Mouse (Mus musculus) naive thymus-derived CD4-positive, alpha-beta T cell, adult 2 months (primary cell): Measurements from ENCODE around the gene Apoa1.

ENCODE experiments used
- DNase-seq: peaks from one replicate; pipeline ENCODE4 v3.0.0-alpha.2; 2011; ENCODE audit warnings: low read depth

Gene Apoa1

GRCm38 (mm10) chr9:46215338-46216322 lies 12.8 kb upstream of the Apoa1 start:
- no peak for DNase-seq

DNA sequence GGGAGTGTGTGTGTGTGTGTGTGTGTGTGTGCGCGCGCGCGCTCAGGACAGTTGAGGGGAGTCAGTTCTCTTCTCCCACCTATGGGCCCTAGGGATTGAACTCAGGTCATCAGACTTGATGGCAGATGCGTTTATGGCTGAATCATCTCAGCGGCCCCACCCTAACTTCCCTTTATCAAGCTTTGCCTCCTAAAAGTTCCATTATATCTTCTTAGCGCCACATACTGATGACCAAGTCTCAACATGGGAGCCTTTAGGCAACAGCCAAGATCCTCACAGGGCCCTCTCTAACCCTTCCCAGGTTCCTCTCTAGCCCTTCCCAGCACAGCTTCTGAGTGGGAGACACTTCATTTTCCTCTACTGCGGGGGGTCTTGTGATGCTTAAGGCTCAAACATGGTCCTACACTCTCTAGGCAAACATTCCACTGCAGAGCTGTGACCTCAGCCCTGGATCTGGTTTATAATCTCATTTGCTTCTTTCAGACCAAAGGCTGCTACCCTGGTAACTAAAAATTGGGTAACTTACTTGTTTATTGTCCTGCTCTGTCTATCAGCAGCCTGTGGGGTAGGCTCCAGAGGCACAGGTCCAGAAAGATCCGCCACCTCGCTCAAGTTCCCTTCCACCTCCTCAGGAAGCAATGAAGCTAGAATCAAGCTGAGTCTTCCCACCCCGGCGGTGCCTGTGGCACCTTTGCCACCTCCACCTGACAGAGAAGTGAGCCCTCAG lies 11.5 kb upstream of the Apoa1 start:
- no peak for DNase-seq

- DNase-seq: no peak
Observed at GRCm38 (mm10) chr9:46218176-46218575, 10.2 kb upstream of the Apoa1 start.

GRCm38 (mm10) chr9:46223090-46223489 lies 5.3 kb upstream of the Apoa1 start:
- DNase-seq: no peak

GRCm38 (mm10) chr9:46224101-46224500 lies 4.3 kb upstream of the Apoa1 start:
- DNase-seq: no peak

DNA sequence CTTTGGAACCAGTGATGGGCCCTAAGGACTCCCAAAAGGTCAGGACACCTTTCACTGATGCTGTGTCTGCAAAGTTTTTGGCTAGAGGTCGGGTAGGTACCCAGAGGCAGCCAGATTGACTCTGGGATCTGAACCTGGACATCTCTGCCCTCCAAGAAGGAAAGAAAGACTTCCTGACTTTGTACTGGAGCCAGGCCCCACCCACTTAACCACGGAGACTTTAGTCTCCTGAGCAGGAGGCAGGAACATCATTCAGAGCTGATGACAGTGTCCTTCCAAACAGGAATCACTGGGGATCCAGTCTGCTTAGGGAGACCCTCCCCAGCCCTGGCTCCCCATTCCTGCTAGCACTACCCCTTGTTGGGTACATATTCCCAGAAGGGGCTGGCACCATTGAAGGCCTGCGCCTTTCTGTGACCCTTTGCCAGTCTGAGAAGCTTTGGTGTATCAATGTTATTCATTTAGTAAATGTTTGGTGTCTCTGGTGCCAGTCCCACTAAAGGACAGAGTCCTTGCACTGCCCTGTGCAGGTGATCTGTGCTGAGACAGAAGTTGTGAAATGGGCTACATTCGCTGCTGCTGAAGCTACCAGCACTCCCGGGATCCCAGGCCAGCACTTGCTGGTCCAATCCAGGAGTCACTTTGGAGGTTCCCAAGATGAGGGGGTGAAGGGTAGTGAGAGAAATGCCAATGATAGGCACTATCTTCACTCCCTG lies 3.3 kb upstream of the Apoa1 start:
- no peak for DNase-seq

DNA sequence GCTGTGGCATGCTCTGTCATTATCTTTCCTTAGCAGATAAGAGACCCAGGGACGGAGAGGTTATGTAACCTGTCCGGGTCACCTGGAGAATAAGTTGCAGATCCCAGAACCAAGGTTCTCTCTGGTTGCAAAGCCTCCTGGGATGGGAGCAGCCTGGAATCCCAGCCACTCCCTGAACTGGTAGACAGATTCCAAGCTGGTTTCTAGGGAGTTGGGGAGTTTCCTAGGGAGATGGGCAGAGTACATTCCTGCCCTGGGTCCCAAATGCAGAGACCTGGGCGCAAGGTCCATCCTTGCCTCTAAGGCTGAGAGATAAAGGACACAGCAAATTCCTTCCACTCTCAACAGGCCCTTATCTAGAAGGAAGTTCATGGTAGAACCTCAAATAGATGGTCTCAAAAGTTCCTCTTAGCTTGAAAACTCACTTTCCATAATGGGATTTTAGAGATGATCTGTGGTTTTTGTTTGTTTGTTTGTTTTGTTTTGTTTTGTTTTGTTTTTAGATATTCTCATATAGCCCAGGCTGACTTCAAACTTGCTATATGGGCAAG lies 1.2 kb upstream of the Apoa1 start:
- no peak for DNase-seq

- peak; percentile 67 for DNase-seq
Observed at GRCm38 (mm10) chr9:46229573-46230449, 1.4 kb downstream of the Apoa1 start.

GRCm38 (mm10) chr9:46230450-46230975 lies 2.1 kb downstream of the Apoa1 start:
- DNase-seq: no peak

DNA sequence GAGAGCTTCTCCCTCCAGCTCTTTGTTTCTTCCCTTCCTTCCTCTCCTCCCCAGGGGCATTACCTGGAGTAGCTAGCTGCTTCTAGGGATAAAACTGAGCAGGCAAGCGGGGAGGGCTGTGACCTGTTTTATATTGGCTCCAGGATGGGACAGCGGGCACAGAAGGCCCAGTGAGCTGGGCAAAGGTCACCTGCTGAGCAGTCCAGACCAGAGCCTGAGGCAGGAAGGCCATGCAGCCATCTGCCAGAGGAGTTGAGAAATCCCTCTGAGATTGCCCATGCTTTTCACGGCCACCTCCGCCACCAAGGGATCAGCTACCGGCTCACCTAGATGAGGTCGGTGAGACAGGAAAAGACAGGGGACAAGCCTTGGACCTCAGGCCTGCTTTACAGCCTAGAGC lies 6.8 kb downstream of the Apoa1 start:
- DNase-seq: no peak

GRCm38 (mm10) chr9:46235596-46235648 lies 7.0 kb downstream of the Apoa1 start, which contains the start of gene Apoc3:
Apoc3 (minus strand) TSS chr9:46235636.
- DNase-seq: no peak

- DNase-seq: no peak
Observed at GRCm38 (mm10) chr9:46235649-46236048, 7.3 kb downstream of the Apoa1 start.

DNA sequence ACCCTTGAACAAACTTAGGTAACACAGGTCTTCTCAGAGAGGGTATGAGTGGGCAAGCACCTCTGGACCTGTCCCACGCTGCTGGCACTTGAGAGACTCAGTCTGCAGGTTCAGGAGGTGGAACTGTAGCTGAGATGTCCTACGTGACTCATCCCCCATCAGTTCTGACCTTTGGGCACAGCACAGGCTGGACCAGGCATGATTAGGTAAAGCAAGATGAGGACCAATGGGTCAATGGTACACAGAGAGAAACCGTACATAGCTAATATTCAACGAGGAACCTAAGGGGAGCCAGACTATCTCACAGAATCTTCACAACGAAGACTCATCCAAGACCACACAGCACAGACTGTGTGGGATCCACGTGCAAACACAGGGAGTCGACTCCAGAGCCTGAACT lies 10.5 kb downstream of the Apoa1 start:
- DNase-seq: no peak

- no peak for DNase-seq
Observed at GRCm38 (mm10) chr9:46240526-46241153, 12.3 kb downstream of the Apoa1 start, which contains the start of gene Apoa4. Apoa4 (plus strand) TSS chr9:46240696.

- no peak for DNase-seq
Observed at GRCm38 (mm10) chr9:46241818-46242217, 13.4 kb downstream of the Apoa1 start.

DNA sequence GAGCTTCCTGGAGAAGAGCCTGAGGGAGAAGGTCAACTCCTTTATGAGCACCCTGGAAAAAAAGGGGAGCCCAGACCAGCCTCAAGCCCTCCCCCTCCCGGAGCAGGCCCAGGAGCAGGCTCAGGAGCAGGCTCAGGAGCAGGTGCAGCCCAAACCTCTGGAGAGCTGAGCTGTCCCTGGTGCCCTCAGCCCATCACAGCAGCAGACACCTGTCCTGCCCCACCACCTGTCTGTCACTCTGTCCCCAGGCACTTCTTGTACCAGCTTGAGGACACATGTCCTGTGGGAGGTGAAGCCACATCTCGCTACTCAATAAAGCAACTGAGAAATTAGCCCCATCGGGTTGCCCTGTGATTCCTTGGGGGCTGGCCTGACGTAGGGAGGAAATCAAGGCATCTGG lies 14.7 kb downstream of the Apoa1 start:
- no peak for DNase-seq

DNA sequence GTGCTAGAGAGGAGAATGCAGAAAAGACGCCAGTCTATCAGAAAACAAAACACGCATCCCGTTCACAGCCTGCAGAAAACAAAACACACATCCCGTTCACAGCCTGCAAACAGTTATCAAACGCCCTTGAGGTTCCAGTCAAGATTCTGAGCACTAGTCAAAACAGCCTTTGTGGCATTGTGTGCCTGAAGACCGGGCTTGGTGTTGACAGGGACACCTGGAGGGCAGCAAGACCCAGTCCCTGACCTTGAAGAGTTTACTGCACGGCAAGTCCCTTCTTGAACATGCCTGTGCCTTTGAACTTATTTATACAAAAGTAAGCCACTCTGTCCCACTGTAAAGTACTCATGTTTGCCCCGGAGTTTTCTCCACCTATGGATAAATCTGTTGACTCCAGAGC lies 15.2 kb downstream of the Apoa1 start:
- DNase-seq: no peak

- DNase-seq: peak; percentile 75
Observed at GRCm38 (mm10) chr9:46246752-46247324, 18.5 kb downstream of the Apoa1 start.

DNA sequence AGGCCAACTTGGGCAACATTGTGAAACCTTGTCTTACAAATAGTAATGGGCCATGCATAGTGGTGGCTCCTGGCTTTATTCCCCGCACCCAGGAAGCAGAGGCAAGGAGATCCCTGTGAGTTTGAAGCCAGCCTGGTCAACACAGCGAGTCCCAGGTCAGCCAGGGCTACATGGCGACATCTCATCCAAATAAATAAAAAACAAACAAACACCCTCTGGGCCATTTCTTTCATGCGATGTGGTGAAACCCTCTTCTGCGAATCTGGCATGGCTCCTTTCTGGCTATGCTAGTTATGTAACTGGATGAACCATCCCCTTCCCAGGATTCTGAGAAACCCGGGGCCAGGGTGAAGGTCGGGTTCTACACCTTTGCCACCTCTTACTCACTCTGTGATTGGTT lies 27.8 kb downstream of the Apoa1 start:
- no peak for DNase-seq

DNA sequence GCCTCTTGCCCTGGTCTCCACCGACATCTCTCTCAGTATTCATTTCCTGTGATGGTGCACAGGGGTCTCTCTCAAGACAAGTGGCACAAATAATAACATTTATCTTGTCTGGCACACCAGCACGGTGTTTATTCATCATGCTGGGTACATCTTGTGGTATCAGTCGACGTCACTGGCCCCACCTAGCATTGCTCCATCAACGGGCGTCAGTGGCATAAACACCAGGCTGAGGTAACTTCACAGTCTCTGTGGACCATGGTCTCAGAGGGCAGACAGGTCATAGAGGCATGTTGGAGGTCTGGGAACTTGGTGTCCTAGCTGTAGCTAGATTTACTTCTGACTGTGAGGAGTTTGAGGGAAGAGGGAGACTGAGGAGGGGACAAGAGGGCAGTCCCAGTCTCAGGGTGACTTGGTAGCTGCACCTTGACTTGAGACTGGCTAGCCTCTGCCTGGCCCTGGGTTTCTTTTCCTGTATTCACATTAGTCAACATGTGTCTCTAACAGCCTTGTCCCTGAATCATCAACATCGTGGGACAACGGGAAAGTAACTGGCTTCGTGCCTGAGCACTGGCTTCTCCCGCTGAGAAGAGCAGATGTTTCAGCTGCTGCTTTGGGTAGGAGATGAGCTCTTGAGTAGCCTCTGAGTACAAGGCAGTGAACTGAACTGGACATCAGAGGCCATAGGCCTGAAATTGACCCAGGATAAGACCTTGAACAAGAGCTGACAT lies 28.4 kb downstream of the Apoa1 start:
- no peak for DNase-seq
